Mouse (Mus musculus): ENCODE data around the gene Birc6.
"Not testable (repeated sequence)": the region's sequence is repeated elsewhere in the genome, so short reads cannot be mapped to it uniquely, and the experiment has no call there.

Gene Birc6

GRCm38 (mm10) chr17:74559891-74560290 is 31.8 kb downstream of the Birc6 start:
- DNase-seq (ENCODE audit: low read depth, low spot score), result peak; percentile 70

DNA sequence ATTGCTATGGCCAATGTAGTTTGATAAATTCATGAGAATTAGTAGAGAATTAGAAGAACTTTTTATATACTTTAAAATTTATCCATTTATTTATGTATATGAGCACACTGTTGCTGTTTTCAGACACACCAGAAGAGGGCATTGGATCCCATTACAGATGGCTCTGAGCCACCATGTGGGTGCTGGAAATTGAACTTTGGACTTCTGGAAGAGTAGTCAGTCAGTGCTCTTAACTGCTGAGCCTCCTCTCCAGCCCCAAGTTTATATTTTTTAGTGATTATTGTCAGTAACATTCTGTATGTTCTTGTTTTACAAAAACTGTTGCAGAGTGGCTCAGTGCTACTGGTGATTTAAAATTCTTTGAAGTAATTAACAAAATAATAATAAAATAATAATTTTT is 36.1 kb downstream of the Birc6 start:
- DNase-seq (ENCODE audit: low read depth, low spot score), result no peak

DNA sequence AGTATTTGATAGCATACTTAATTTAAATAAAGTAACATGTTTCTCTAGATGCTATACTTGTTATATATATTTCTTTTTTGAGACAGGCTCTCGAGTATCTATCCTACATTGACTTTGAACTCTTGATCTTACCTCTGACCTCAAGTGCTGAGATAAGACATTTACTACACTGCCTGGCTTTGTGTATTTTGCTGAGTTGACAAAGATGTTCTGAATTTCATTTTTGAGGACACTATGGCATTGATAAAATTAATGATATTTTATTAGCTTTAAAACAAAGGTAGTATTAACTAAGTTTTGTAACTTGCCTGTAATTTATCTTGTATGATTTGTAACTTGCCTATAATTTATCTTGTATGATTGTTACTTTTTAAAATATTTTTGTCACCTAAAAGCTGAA is 41.1 kb downstream of the Birc6 start:
- DNase-seq (ENCODE audit: low read depth, low spot score), result no peak

DNA sequence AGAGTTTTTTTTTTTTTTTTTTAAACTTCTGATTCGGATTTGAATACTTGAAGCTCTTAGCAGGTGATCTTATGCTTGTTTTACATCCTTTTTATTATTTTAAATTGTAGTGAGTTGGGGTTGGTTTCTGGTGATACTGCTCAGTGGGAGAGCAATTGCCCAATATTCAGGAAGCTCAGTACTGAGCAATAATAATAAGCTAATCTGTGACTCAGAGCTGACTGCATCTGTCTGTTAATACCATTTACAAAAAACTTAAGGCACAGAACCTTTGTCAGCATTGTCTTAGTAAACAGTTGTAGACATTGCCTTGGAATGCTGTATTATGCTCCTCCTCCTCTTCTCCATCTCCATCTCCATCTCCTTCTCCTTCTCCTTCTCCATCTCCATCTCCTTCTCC is 42.5 kb downstream of the Birc6 start:
- DNase-seq (ENCODE audit: low read depth, low spot score), result no peak

GRCm38 (mm10) chr17:74577173-74577572 is 49.1 kb downstream of the Birc6 start:
- DNase-seq (ENCODE audit: low read depth, low spot score), result no peak

- no peak for DNase-seq (ENCODE audit: low read depth, low spot score)
Observed at GRCm38 (mm10) chr17:74579586-74579985, 51.5 kb downstream of the Birc6 start.

DNA sequence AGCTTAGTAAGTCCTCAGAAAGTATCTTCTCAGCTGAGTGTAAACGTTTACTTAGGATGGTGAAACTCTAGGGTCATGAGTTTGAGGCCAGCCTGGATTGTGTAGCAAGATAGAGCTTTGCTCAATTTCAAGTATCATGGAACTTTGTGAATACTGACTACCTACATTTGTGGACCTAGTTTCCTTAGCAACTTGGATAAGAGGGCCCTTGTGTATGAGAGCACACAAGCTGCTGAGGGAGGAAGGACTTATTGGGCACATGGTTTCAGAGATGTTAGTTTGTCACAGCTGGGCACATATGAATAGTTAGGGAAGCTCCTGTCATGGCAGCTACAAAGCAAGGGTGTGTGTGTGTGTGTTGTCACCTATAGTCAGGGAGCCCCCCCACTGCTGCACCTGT is 52.6 kb downstream of the Birc6 start:
- no peak for DNase-seq (ENCODE audit: low read depth, low spot score)

- DNase-seq (ENCODE audit: low read depth, low spot score), result no peak
Observed at GRCm38 (mm10) chr17:74586768-74587167, 58.7 kb downstream of the Birc6 start.

DNA sequence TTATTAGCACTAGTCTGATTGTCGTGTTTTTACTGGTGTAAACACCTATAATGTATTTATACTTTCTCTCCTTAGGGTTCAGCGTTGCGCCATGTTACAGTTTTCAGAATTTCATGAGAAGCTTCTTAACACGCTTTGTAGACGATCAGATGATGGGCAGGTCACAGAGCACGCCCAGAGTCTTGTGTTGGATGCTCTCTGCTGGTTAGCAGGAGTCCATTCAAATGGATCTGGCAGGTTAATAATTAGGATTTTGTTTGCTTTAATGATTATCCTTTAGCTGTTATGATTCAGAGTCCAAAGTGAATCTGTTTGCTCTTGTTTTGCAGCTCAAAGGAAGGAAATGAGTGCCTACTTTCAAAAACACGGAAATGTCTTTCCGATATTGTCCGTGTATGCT is 70.8 kb downstream of the Birc6 start:
- DNase-seq (ENCODE audit: low read depth, low spot score), result no peak

DNA sequence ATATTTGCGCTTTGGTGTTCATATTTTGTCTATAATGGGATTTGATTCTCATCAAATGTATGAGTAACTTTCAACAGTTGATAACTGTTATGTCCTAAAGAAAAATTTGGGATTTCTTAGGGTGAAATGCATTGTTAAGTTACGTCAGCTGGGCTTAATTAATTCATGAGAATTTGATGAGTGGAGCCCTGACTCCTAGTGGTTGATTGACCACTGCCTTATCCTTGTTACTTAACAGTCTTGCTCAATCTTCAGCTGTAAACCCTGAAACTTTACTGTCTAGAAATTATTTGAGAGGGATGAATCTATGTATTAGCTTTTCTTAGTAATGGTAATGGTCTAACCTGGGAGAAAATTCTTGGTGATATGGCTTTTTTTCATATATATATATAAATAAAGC is 71.3 kb downstream of the Birc6 start:
- no peak for DNase-seq (ENCODE audit: low read depth, low spot score)

DNA sequence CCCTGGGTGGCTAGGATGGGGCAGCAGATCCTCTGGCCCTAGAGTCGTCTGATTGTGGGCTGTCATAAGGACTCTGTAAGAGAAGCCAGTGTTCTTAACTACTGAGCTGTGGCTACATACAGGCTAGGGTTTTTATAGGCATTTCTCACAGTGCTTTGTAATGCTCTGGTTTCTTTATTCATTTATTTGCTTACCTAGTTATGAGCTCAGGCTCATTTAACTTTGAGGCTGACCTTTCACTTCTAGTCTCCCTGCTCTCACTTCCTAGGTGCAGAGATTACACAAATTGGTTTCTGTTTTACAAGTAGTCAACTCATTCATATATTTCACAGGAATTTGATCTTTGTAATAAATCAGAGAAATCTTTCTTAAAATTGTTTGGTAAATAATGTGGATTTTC is 73.1 kb downstream of the Birc6 start:
- no peak for DNase-seq (ENCODE audit: low read depth, low spot score)

DNA sequence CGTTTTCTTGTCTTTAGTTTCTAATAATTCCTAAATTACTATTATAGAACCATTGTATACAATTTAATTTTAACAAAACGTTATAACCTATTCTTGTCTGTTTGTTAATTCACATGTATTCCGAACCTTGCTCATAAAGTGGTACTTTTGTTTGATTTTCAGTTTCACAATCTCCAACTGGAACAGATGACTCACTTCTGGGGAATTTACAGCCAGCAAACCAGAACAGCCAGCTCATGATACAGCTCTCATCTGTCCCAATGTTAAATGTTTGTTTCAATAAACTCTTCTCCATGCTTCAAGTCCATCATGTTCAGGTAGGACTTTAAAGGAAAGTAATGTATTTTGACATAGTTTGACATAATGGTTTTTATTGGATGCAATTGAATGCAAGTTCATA is 102.7 kb downstream of the Birc6 start:
- DNase-seq (ENCODE audit: low read depth, low spot score), result peak; percentile 50

- no peak for DNase-seq (ENCODE audit: low read depth, low spot score)
Observed at GRCm38 (mm10) chr17:74642445-74642844, 114.3 kb downstream of the Birc6 start.

DNA sequence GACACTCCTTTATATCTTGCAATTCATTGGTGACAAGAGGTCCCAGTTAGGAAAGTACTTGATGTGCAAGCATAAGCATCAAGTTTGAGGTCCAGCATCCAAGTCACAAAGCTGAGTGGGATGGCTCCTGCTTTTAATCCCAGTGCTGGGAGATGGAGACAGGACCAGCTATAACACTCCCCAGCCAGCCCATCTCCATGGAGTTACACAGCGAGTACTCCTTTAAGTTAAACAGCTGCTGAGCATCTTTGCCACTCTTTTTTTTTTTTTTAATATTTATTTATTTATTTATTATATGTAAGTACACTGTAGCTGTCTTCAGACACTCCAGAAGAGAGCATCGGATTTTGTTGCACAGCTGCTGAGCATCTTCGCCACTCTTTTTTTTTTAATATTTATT is 130.3 kb downstream of the Birc6 start:
- no peak for DNase-seq (ENCODE audit: low read depth, low spot score)

DNA sequence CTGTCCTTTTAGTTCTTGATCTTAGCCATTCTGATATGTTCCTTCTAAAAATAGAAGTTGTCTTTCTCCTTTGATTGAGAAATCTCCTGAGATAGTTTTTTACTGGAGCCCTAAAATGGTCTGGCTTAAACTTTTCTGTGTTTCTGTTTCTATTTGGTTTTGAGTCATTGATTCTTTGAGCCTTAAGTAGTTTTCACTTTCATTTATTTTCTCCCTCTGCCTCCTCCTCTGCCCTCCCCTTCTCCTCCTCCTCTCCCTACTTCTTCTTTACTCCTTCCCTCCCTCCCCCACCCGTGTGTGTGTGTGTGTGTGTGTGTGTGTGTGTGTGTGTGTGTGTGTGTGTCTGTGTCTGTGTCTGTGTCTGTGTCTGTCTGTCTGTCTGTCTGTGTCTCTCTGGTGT is 139.9 kb downstream of the Birc6 start:
- DNase-seq (ENCODE audit: low read depth, low spot score), result no peak

GRCm38 (mm10) chr17:74670031-74670430 is 141.9 kb downstream of the Birc6 start:
- DNase-seq (ENCODE audit: low read depth, low spot score), result peak; percentile 39

DNA sequence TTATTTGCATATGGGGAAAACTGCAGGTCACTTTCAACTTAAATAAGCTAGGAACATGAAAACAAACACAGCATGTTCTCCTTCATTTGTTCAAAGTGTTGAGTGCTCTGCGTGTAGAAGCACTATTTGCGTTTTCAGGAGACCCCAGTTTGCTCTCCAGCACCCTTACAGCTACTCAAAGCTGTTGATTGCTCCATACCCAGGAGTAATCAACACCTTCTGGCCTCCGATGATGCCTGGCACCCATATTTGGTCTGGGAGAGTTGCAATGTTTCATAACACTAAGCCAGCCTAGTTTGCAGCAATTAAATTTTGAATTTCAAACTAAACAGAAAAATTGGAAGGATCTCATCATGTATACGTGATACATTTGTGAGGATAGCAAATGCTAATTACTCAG is 144.4 kb downstream of the Birc6 start:
- DNase-seq (ENCODE audit: low read depth, low spot score), result no peak

GRCm38 (mm10) chr17:74673251-74673650 is 145.2 kb downstream of the Birc6 start:
- DNase-seq (ENCODE audit: low read depth, low spot score), result peak; percentile 69

GRCm38 (mm10) chr17:74678061-74678460 is 150.0 kb downstream of the Birc6 start:
- DNase-seq (ENCODE audit: low read depth, low spot score), result no peak

DNA sequence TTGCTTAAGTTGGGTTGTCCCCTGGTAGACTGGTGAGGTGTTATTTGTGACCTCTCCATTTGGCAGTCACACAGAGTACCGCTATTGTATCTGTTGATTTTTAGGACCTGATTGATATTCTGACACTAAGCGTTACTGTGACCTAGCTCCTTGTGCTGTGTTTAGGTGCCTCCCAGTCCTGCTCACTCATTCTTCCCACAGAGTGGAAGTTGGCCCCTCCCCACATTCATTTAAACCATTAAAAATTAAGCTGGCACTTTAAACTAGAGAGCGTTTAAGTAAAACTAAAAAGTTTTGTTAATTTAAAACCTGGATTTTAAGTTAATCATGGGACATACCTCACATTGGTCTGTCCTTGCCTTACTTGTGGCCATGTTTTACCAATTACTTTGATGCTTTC is 156.8 kb downstream of the Birc6 start:
- no peak for DNase-seq (ENCODE audit: low read depth, low spot score)

DNA sequence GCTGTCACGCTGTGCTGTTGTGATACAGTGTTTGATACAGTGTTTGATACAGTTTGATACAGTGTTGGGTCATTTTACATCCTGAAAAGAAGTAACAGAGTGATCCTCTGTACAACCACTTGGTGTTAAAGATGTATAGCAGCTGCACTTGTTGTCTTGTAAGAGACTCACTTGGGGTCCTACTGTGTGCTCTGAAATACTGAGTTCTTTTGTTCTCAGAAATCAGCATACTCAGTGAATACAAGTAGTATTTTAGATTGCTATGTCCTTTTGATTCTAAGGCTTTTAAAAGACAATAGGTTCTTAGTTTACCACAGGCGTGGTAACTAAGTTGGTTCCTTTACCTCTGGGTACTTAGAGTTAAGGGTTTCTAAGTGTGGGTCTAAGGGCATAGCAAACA is 160.5 kb downstream of the Birc6 start:
- no peak for DNase-seq (ENCODE audit: low read depth, low spot score)

DNA sequence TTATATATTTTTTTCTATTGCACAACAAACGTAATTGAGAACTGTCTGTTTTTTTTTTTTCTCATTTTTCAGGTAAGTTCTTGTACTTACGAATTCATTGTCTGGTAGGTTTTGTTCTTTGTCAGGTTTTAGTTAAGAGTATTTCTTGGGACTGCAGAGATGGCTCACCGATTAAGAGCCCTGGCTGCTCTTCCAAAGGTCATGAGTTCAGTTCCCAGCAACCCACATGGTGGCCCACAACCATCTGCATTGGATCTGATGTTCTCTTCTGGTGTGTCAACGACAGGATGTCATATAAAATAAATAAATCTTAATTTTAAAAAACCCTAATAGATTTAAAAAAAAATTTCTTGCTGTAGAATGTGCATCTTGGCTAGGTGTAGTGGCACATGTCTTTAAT is 161.3 kb downstream of the Birc6 start:
- no peak for DNase-seq (ENCODE audit: low read depth, low spot score)

- not testable (repeated sequence) for DNase-seq (ENCODE audit: low read depth, low spot score)
Observed at GRCm38 (mm10) chr17:74701661-74702060, 173.6 kb downstream of the Birc6 start.

GRCm38 (mm10) chr17:74705480-74705879 is 177.4 kb downstream of the Birc6 start:
- no peak for DNase-seq (ENCODE audit: low read depth, low spot score)

- DNase-seq (ENCODE audit: low read depth, low spot score), result no peak
Observed at GRCm38 (mm10) chr17:74706593-74706992, 178.5 kb downstream of the Birc6 start.

Data from brain, adult 2 months (tissue).